Mouse (Mus musculus): ENCODE data around the gene Nbas. TPM values are rescaled to one million over a fixed set of nuclear protein-coding genes. Genes with fewer than 3 reads are reported as not detected.
A peak's percentile ranks its signal among the peaks of the same experiment; 100 is the strongest.

Nbas gene
- polyA plus RNA-seq, 1 experiment from 2014 or later: 17.0 TPM

DNA sequence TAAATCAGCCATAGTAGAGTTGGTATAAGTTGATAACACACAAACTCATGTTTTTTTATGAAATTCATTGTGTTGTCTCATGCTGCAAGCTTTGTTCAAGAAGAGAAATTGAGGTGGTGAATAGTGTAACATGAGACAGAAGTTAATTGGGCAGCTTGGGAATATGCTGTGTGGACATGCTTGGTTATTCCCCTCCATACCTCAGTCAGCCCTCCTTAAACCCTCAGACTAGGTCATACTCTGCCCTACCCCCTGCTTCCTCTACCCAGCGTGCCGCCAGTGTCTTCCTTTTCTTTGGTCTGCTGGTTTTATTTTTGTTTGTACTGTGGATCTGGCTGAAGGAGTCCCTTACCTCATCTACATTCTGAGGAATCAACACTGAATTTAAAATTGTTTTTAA lies 22.5 kb downstream of the Nbas start:
- Histone ChIP-seq H3K4me3 (ENCODE audit: low read depth, low read length) (no peak overlapping the region), H3K27ac (ENCODE audit: low read length) (no peak overlapping the region), H3K9me3 (replicated peaks; ENCODE audit: control insufficient read depth, low read length, poor library complexity, severe bottlenecking) (no peaks in the 10 kb centered on the region), H3K4me2 (ENCODE audit: low read length) (no peak overlapping the region), H3K36me3 (ENCODE audit: control insufficient read depth, insufficient read depth, low read length) (peaks cover 2% of the 10 kb centered on the region; the same call in 1 of the 2 replicates), H3K4me1 (ENCODE audit: control insufficient read depth, insufficient read depth, low read length) (no peaks in the 10 kb centered on the region), H3K9ac (ENCODE audit: low read depth, low read length) (no peak overlapping the region), H3K27me3 (ENCODE audit: control insufficient read depth, insufficient read depth, low read depth, low read length) (no peaks in the 10 kb centered on the region)
- ATAC-seq: no peak
- 73% methylated on average over 2 of the region's 2 CpGs for WGBS

DNA sequence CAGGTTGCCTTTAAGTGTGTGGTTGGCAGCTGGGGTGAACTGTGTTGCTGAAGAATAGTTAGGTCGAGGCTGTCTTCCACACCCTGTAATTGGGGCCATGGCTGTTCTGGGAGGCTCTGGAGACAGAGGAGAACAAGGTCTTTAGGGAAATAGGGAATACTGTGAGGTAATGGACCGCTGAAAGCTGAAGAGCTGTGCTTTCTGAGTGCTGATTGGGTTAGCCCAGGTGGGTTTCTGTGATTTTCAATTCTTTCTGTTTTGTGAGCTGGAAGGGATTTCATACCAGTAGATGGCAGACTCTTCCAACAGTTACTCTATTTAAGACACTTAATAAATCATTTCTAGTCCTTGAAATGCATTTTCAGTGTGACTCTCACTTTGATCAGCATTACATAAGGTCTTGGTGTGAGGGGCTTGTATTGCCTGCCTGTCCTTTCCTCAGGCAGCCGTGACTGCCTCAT lies 24.5 kb downstream of the Nbas start:
- Histone ChIP-seq H3K9ac (ENCODE audit: low read depth, low read length) (no peak overlapping the region), H3K36me3 (ENCODE audit: control insufficient read depth, insufficient read depth, low read length) (peaks cover 2% of the 10 kb centered on the region; the same call in 1 of the 2 replicates), H3K4me2 (ENCODE audit: low read length) (no peak overlapping the region), H3K27me3 (ENCODE audit: control insufficient read depth, insufficient read depth, low read depth, low read length) (no peaks in the 10 kb centered on the region), H3K4me3 (ENCODE audit: low read depth, low read length) (no peak overlapping the region), H3K4me1 (ENCODE audit: control insufficient read depth, insufficient read depth, low read length) (no peaks in the 10 kb centered on the region), H3K9me3 (replicated peaks; ENCODE audit: control insufficient read depth, low read length, poor library complexity, severe bottlenecking) (no peaks in the 10 kb centered on the region), H3K27ac (ENCODE audit: low read length) (no peak overlapping the region)
- ATAC-seq: peak; percentile 80; the same call in 1 of the 2 replicates
- WGBS: 51% methylated on average over 3 of the region's 3 CpGs

DNA sequence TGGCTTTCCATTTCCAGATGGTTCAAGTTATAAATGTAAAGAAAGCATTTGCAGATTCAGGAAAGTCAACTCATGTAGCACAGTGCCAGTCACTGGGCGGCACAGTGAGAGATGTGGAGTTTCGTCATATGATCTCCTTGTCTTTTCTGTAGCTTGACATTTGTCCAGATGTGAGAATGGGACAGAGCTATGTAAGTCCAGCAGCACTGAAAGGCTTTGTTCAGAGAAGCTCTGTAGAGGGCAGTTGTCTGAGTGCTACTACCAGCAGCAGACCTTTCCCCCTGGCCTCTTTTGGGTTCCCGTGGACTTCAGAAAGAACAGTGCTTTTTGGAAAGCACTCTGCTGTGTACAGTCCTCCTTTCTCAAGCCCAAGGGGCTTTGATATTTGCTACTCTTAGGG lies 34.1 kb downstream of the Nbas start:
- 93% methylated on average over 3 of the region's 3 CpGs for WGBS
- no peak for ATAC-seq
- H3K36me3 ChIP-seq (ENCODE audit: control insufficient read depth, insufficient read depth, low read length): peaks cover 5% of the 10 kb centered on the region; the same call in 1 of the 2 replicates
- no peaks in the 10 kb centered on the region for H3K27me3 ChIP-seq (ENCODE audit: control insufficient read depth, insufficient read depth, low read depth, low read length)
- no peak overlapping the region for H3K4me3 ChIP-seq (ENCODE audit: low read depth, low read length)
- no peak overlapping the region for H3K4me2 ChIP-seq (ENCODE audit: low read length)
- no peak overlapping the region for H3K27ac ChIP-seq (ENCODE audit: low read length)
- H3K4me1 ChIP-seq (ENCODE audit: control insufficient read depth, insufficient read depth, low read length): no peaks in the 10 kb centered on the region
- no peaks in the 10 kb centered on the region for H3K9me3 ChIP-seq (replicated peaks; ENCODE audit: control insufficient read depth, low read length, poor library complexity, severe bottlenecking)
- no peak overlapping the region for H3K9ac ChIP-seq (ENCODE audit: low read depth, low read length)

DNA sequence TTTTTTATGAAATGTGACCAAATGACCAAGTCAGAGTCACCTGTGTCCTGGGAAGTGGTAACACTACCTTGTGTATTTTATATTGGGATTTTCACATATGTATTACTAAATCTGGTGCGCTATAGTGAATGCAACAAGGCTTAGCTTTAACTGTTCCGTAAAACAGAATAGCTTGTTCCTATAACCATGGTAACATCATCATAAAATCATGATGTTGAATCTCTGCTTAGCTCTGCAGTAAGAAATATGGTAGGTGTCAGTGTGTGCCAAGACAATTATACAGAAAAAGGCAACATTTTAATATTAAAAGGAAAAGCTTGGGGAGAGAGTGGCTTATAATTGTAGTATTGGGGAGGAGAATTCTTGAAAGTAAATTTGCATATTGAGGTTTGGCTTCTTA lies 45.0 kb downstream of the Nbas start:
- Histone ChIP-seq H3K4me1 (ENCODE audit: control insufficient read depth, insufficient read depth, low read length) (no peaks in the 10 kb centered on the region), H3K36me3 (ENCODE audit: control insufficient read depth, insufficient read depth, low read length) (peaks cover 4% of the 10 kb centered on the region; the same call in 1 of the 2 replicates), H3K9me3 (replicated peaks; ENCODE audit: control insufficient read depth, low read length, poor library complexity, severe bottlenecking) (no peaks in the 10 kb centered on the region), H3K27me3 (ENCODE audit: control insufficient read depth, insufficient read depth, low read depth, low read length) (no peaks in the 10 kb centered on the region), H3K4me2 (ENCODE audit: low read length) (no peak overlapping the region), H3K9ac (ENCODE audit: low read depth, low read length) (no peak overlapping the region), H3K27ac (ENCODE audit: low read length) (no peak overlapping the region), H3K4me3 (ENCODE audit: low read depth, low read length) (no peak overlapping the region)
- no peak for ATAC-seq
- WGBS: 98% methylated on average over 2 of the region's 2 CpGs

DNA sequence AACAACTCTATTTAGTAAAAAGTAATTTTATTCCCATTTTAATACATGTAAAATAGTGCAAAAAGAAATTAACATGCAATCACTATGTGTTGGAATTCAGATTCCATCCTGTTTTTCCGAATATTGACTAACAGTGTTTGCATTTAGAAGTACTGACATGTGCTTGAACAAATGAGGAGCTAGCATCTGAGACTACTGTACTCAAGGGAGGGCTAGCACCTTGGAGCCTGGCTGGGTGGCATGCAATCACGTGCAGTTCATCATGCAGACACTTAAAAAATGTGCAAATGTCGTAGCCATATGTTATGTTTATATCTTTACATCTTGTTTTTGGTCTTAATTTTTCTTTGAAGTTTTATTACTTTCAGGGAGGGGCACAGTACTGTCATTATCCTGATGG lies 45.5 kb downstream of the Nbas start:
- ATAC-seq: no peak
- H3K4me1 ChIP-seq (ENCODE audit: control insufficient read depth, insufficient read depth, low read length): no peaks in the 10 kb centered on the region
- WGBS: 95% methylated on average over 3 of the region's 3 CpGs
- no peak overlapping the region for H3K9ac ChIP-seq (ENCODE audit: low read depth, low read length)
- H3K4me3 ChIP-seq (ENCODE audit: low read depth, low read length): no peak overlapping the region
- no peaks in the 10 kb centered on the region for H3K27me3 ChIP-seq (ENCODE audit: control insufficient read depth, insufficient read depth, low read depth, low read length)
- H3K9me3 ChIP-seq (replicated peaks; ENCODE audit: control insufficient read depth, low read length, poor library complexity, severe bottlenecking): no peaks in the 10 kb centered on the region
- peaks cover 4% of the 10 kb centered on the region; the same call in 1 of the 2 replicates for H3K36me3 ChIP-seq (ENCODE audit: control insufficient read depth, insufficient read depth, low read length)
- no peak overlapping the region for H3K27ac ChIP-seq (ENCODE audit: low read length)
- no peak overlapping the region for H3K4me2 ChIP-seq (ENCODE audit: low read length)

DNA sequence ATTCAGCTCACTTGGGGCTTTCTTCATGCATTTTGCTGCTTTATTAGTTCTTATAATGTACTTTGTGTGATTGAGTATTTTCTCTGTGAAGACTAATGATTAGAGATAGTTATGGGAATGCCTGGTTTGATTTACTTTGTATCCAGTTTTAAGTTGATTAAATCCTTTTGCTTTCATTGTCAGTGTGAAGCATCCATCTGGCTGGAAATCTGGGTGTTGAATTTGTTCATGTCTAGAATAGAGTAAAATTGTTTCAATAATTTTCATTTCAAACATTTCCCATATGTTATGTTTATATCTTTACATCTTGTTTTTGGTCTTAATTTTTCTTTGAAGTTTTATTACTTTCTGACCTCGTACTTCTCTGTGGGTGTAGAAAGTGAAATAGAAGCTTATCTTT lies 46.1 kb downstream of the Nbas start:
- 97% methylated on average over 1 of the region's 1 CpGs for WGBS
- ATAC-seq: no peak

DNA sequence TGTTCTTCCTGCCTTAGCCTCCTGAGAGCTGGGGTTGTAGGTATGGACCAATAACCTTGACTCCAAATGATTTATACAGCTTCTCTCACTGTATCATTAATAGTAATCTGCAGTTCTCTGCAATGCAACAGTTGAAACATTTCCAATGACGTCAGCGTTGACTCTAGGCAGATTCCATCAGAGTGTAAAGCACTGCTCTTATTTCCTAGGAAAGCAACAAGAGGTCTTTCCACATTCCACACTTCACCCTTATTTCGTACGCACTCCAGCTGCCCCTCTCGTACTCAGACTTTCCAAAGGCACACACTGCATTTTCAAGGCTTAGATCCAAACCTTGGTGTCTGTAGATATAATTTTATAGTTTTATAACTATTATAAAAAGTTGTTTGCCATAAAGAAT lies 73.6 kb downstream of the Nbas start:
- no peak for ATAC-seq
- Histone ChIP-seq H3K4me3 (ENCODE audit: low read depth, low read length) (no peak overlapping the region), H3K9me3 (replicated peaks; ENCODE audit: control insufficient read depth, low read length, poor library complexity, severe bottlenecking) (no peaks in the 10 kb centered on the region), H3K27ac (ENCODE audit: low read length) (no peak overlapping the region), H3K36me3 (ENCODE audit: control insufficient read depth, insufficient read depth, low read length) (peaks cover 8% of the 10 kb centered on the region; the same call in 1 of the 2 replicates), H3K4me1 (ENCODE audit: control insufficient read depth, insufficient read depth, low read length) (no peaks in the 10 kb centered on the region), H3K27me3 (ENCODE audit: control insufficient read depth, insufficient read depth, low read depth, low read length) (no peaks in the 10 kb centered on the region), H3K4me2 (ENCODE audit: low read length) (no peak overlapping the region), H3K9ac (ENCODE audit: low read depth, low read length) (no peak overlapping the region)
- WGBS: 98% methylated on average over 5 of the region's 5 CpGs

More for the DNA sequence above, 46.1 kb downstream of the Nbas start:
- Histone ChIP-seq H3K4me1 (ENCODE audit: control insufficient read depth, insufficient read depth, low read length) (no peaks in the 10 kb centered on the region), H3K9me3 (replicated peaks; ENCODE audit: control insufficient read depth, low read length, poor library complexity, severe bottlenecking) (no peaks in the 10 kb centered on the region), H3K36me3 (ENCODE audit: control insufficient read depth, insufficient read depth, low read length) (peaks cover 2% of the 10 kb centered on the region; the same call in 1 of the 2 replicates), H3K27me3 (ENCODE audit: control insufficient read depth, insufficient read depth, low read depth, low read length) (no peaks in the 10 kb centered on the region), H3K4me2 (ENCODE audit: low read length) (no peak overlapping the region), H3K9ac (ENCODE audit: low read depth, low read length) (no peak overlapping the region), H3K27ac (ENCODE audit: low read length) (no peak overlapping the region), H3K4me3 (ENCODE audit: low read depth, low read length) (no peak overlapping the region)

DNA sequence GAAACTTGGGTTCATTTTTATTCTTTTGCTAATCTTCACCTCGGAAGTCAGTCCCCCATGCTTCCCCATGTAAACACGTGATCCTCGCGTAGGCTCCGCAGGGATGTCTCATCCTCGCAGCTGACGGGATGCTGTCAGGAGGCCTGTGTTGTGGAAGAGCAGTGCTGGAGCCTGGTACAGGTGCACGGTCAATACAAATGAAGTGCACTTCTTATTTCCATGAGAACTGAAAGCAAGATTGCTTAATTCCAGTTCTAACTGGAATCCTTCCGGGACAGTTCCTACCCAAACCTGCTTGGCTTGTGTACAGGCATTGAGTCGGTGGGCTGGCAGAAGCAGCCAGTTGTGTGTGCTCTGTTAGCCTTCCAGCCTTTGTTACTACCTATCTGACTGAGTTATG lies 87.3 kb downstream of the Nbas start:
- H3K4me3 ChIP-seq (ENCODE audit: low read depth, low read length): no peak overlapping the region
- 89% methylated on average over 10 of the region's 10 CpGs for WGBS
- H3K36me3 ChIP-seq (ENCODE audit: control insufficient read depth, insufficient read depth, low read length): peaks cover 19% of the 10 kb centered on the region
- H3K27me3 ChIP-seq (ENCODE audit: control insufficient read depth, insufficient read depth, low read depth, low read length): no peaks in the 10 kb centered on the region
- no peak overlapping the region for H3K4me2 ChIP-seq (ENCODE audit: low read length)
- no peak overlapping the region for H3K27ac ChIP-seq (ENCODE audit: low read length)
- no peak overlapping the region for H3K9ac ChIP-seq (ENCODE audit: low read depth, low read length)
- no peaks in the 10 kb centered on the region for H3K4me1 ChIP-seq (ENCODE audit: control insufficient read depth, insufficient read depth, low read length)
- H3K9me3 ChIP-seq (replicated peaks; ENCODE audit: control insufficient read depth, low read length, poor library complexity, severe bottlenecking): no peaks in the 10 kb centered on the region
- ATAC-seq: no peak

DNA sequence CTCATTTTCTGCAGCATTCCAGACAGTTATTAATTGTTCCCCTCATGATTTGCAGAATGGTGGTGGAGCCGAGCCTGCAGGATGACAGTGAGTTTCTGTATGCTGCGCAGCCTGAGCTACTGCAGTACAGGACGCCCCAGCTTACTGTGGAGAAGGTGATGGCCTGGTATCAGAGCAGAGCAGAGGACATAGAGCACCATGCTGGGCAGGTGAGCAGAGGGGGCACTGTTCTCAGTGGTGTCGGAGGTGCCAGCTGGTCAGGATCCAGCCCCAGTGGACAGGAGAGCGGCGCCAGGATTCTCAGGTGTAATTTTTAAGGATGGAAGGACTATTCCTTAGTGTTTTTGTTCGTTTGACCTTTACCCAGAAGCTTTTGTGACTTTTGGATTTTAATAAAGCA lies 87.8 kb downstream of the Nbas start:
- Histone ChIP-seq H3K4me1 (ENCODE audit: control insufficient read depth, insufficient read depth, low read length) (no peaks in the 10 kb centered on the region), H3K4me3 (ENCODE audit: low read depth, low read length) (no peak overlapping the region), H3K9me3 (replicated peaks; ENCODE audit: control insufficient read depth, low read length, poor library complexity, severe bottlenecking) (no peaks in the 10 kb centered on the region), H3K36me3 (ENCODE audit: control insufficient read depth, insufficient read depth, low read length) (peaks cover 20% of the 10 kb centered on the region), H3K4me2 (ENCODE audit: low read length) (no peak overlapping the region), H3K27ac (ENCODE audit: low read length) (no peak overlapping the region), H3K27me3 (ENCODE audit: control insufficient read depth, insufficient read depth, low read depth, low read length) (no peaks in the 10 kb centered on the region), H3K9ac (ENCODE audit: low read depth, low read length) (no peak overlapping the region)
- 90% methylated on average over 7 of the region's 7 CpGs for WGBS
- no peak for ATAC-seq

Measured in midbrain, embryonic 16.5 days (tissue).